Mouse (Mus musculus): ENCODE measurements around the gene Idnk.
"Not testable (repeated sequence)": the region's sequence is repeated elsewhere in the genome, so short reads cannot be mapped to it uniquely, and the experiment has no call there.

Gene Idnk

DNA sequence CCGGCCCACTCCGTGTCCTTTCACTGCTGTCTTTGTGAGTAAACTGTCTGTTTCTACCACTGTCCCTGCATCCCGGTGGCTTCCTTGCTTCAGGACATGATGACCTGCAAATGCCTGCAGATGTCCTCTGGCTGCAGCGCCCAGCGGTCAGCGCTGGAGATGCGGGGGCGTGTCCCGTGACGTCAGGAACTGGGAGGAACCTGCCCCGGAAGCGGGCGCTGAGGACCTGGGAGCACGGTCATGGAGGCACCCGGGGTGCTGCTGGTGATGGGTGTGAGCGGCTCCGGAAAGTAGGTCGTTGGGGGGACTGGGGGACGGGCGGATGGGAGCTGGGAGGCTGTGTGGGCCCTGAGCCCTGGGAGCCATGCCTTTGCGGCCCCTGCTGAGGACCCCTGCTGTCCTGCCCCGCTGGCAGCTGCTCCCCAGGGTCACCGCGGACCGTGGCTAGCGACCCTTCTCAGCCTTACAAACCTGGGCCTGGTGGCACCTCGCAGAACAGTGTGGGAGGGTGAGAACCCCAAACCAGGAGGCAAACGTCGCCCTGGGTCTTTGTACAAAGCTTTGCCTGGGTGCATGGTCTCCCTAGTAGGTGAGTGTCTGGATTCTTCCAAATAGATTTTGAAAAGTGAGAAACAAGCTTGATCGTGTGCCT is at the start of gene Idnk:
Gene Idnk, plus strand, starts transcription at position 203 of the 652 bp plus-strand sequence.
- peak; percentile 58 for DNase-seq (ENCODE audit: low spot score)

DNA sequence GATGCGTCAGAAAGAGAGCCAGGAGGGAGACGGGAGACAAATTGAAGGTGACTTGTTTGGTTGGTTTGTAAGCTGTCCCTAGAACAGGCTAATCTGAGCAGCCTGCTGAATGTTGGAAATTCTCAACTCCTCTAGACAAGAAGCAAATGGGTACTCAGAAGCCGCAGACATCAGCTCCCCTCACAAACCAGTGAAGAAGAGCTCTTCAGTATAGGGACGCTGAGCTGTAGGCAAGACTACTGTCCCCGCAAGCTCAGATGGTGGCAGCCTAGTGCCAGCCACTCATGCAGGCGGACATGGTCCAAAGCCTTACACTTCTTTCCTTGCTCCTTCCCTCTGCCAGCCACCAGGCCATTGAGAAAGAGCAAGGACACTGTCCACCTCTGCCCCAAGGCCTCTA is 46.1 kb upstream of the Idnk start:
- DNase-seq (ENCODE audit: low spot score) = no peak

DNA sequence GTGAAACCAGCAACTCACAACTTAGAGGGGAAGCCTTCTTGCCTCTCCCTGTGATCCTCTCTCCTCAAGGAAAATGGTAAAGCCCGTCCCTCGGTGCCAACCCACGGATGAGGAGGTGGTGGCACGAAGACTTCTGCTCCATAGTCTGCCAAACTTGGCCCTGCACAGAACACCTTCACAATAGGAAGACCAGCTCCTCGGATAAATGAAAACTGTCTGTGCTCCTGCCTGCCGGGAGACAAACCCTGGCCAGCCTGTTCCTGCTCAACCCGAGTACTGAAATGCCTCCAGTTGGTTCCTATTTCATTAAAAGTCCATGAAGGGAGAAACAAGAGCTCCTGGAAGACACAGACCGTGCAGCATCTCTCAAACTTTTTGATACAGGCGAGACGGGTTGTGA is 45.3 kb upstream of the Idnk start:
- no peak for DNase-seq (ENCODE audit: low spot score)

- DNase-seq (ENCODE audit: low spot score) = no peak
Measured at GRCm38 (mm10) chr13:58112601-58113041, 44.8 kb upstream of the Idnk start.

DNA sequence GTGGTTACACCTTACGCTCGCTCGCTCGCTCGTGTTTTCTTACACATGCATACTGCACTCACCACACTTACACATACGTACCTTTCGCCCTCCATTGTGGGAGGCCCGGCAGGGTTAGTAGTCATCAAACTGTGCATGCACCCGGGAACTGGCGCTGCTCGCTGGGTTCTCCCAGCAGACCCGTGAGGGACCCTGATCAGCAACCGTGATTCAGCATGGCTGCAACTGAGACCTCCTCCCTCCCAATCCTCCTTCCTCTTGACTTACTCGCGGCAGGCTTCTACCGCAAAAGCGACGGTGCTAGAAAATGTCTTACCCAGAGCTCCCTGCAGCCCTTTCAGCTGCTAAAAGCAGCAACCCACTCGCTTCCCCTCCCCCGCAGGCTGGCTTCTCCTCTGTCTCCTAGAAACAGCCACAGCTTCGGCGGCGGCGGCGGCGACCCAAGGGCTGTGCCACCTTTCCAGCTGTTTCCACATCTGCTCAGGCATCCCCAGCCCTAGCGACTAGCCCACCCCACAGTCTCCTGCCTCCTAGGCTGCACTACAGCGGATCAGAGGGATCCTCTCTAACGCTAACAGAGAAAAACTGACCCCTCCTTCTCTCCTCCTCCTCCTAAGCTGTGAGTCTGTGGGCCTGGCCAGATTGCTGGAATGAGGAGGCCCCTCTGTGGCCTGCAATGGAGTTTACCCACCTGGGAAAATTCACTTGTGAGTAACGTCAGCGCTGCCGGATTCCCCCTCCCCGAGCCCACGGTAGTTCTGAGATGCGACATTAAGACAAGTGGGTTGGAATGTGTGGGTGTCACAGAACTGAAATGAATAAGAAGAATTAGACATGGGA is 44.2 kb upstream of the Idnk start, which contains the start of gene Klhl3:
Gene Klhl3, minus strand, starts transcription at position 532 of the 840 bp plus-strand sequence.
- peak; percentile 65 for DNase-seq (ENCODE audit: low spot score)

GRCm38 (mm10) chr13:58115227-58115626 is 42.2 kb upstream of the Idnk start:
- DNase-seq (ENCODE audit: low spot score) = no peak

DNA sequence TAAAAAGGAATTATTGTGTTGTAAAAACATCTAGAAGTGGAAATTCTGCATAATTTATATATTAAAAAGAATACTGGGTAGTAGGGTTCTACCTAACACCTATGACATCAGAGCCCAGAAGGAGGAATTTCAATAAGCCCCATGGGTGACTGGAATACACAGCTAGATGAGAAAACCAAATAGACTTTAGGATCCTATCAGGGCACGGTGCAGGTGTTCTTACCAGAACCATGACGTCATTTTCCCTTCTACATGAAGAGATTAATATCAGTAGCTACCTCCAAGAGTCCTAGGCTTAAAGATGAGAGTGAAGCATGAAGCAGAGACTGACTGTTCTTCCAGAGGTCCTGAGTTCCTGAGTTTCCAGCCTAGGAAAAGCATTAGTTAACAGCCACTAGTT is 40.6 kb upstream of the Idnk start:
- no peak for DNase-seq (ENCODE audit: low spot score)

DNA sequence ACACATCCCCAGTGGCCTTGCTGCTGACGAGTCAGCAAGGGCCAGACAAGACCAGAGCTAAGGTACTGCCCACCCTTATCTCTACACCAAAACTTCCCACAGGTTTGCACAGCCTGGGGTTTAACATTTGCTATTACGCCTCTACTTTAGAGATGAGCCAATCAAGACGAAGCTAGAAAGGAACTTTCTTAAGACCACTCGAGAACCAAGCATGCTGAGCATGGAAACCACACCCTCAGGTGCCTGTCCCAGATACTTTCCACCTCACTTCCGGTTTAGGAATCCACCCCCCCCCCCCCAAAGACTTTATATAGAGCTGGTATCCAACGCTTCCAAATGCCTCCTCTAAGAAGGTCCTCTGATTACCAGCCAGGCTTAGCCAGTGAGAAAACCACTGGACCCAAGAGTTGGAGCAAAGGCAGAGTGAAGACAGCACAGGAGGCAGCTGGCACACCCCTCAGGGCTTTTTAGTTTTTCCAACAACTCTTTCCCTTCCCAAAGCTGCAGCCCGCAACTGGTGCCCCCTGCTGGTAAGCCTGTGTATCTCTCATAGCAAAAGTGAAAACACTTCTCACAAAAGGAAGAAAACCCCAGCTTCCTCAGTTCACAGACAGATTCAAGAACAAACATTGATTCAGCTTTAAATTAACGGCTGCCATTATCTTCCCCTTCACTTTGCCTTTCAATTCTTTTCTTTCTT is 40.0 kb upstream of the Idnk start:
- DNase-seq (ENCODE audit: low spot score) = no peak

DNA sequence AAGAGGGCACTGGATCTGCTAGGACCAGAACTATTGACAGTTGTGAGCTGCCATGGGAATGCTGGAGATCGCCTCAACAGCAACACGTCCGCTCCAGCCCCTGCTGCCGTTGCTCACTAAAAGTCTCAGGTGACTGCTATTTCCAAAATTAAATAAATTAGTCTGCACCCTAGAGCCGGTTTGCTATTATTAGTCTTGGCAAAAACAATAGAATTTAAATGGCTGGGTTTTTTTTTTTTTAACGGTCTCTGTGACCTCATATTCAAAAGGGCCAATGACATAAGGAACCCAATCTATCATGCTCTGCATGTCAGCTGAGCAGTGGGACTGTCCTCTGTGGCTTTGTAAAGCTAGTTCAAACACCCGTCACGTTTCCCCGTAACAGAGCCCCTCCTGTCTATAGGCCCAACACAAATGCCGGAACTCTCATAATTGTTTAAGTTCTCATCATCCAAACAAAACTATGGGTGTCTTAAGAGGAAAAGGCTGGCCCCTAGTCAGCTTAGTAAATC is 34.6 kb upstream of the Idnk start:
- DNase-seq (ENCODE audit: low spot score) = no peak

DNA sequence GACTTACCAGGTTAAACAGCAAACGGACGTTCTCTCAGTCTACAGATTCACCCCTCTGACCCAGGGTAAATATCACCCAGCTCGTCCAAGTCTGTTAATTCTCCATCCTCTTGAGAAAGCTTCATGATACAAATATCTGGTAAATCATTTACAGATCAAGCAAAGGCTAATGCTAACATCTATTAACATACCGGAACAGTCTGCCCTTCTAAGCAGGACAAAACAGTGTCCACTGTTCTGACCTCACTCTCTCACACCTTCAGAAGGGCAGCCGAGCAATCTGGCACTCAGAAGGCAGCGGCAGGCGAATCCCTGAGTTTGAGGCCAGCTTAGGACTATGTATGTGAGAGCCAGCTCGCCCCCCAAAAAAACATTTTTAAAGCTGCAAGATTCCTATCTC is 34.1 kb upstream of the Idnk start:
- DNase-seq (ENCODE audit: low spot score) = no peak

DNA sequence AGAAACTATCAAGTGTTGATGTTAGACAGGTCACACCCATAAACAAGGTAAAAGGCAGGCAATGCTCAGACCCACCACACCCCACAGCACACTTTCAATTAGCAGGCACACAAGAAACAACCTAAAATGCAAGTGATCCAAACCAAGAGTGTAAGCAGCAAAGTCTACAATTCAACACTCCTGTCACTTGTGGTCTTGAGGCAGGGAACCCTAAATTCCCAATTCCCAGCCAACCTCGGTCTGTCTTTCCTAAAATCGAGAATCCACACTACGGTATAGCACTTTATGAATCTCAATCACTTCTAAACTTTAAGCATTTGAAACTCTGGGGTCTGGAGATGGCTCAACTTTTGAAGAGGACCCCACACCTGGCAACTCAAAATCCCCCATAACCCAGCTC is 33.2 kb upstream of the Idnk start:
- no peak for DNase-seq (ENCODE audit: low spot score)

DNA sequence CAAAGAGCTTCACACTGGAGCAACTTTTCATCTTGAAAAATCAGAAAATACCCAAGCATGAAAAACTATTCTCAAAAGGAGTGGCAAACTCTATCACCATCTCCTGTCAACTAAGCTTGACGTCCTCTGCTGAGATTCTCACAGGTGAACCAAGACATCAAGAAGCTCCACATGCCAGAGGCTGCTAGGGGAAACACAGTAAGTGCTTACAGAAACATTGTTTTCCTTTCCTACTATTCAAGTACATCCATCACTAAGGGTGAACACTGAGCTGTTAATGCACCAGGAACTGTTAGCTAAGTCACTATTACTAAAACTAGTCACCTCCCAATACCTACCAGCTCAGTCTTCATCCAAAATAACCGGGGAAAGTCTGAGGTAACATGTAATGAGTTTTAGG is 32.5 kb upstream of the Idnk start:
- DNase-seq (ENCODE audit: low spot score) = no peak

DNA sequence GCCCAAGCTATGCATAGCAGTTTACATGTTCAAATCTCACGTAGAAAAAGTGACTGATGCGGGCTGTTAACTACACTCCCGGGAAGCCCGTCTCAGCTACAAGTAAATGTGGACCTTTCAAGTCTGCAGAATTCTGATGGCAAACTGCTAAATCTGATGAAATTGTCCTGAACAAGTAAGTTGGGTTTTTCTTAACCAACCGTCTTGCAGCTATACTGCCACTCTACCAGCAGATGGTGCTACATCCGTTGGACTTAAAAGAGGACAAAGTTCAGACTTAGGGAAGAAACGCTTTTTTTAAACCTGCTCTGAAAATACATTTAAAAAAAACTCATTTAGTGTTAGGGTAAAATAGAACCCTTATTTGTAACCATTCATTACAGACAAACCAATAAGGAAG is 31.3 kb upstream of the Idnk start:
- DNase-seq (ENCODE audit: low spot score) = no peak

DNA sequence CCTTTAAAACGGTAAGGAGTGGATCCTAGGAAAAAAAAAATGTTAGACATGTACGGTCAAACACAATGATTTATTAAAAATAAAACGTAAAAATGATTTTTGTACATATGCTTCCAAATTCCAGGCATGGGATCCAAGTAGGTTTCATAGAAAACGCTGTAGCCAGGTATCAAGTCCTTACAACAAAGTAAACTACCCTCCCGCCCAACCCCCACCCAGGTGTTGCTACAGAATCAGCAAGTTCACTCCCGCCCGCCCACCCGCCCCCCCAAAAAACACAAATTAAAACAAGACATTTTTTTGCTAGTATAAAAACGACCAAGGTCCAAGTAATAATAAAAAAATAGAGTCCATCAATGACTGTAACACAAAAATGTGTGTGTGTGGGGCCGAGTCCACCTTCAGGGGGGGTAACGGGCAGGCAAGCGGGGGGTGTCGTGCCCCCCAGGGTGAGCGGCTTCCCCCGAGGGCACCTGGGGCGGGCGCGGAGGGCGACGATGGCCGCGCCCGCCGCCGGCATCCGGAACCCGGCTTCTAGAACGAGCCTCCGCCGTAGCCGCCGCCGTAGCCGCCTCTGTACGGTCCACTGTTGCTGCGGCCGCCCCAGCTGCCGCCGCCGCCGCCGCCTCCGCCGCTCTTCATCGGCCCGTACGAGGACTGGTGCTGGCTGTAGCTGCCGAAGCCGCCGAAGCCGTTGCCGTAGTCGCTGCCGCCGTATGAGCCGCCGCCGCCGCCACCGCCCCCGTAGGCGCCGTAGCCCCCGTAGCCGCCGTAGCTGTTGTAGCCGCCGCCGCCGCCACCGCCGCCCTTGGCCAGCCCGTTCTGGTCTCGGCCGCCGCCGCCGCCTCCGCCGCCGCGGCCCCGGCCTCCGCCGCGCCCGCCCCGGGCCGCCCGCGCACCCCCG is 30.3 kb upstream of the Idnk start:
- no peak for DNase-seq (ENCODE audit: low spot score)

GRCm38 (mm10) chr13:58127766-58128361 is 29.6 kb upstream of the Idnk start:
- DNase-seq (ENCODE audit: low spot score) = peak; percentile 51

DNA sequence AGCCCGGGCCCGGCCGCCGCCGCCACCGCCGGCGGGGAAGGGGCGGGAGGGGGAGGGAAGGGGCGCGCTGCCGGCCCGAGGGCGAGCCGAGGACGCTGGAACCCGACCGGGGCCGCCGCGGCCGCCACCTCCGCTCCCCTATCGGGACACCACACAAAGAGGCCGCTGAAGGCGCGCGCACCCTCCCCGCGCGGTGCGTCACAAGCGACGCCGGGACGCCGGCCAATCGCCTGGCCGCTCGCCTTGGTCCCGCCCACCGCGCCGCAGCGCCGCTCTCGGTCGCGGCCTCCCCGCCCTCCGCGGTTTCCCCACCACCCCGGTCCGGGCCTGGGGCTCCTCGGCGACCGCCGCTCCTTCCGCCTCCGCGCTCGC is 29.1 kb upstream of the Idnk start, which contains the start of gene Hnrnpa0:
Gene Hnrnpa0, minus strand, starts transcription at position 161 of the 372 bp plus-strand sequence.
- peak; percentile 85 for DNase-seq (ENCODE audit: low spot score)

- peak; percentile 91 for DNase-seq (ENCODE audit: low spot score)
Measured at GRCm38 (mm10) chr13:58128768-58129671, 28.4 kb upstream of the Idnk start.

DNA sequence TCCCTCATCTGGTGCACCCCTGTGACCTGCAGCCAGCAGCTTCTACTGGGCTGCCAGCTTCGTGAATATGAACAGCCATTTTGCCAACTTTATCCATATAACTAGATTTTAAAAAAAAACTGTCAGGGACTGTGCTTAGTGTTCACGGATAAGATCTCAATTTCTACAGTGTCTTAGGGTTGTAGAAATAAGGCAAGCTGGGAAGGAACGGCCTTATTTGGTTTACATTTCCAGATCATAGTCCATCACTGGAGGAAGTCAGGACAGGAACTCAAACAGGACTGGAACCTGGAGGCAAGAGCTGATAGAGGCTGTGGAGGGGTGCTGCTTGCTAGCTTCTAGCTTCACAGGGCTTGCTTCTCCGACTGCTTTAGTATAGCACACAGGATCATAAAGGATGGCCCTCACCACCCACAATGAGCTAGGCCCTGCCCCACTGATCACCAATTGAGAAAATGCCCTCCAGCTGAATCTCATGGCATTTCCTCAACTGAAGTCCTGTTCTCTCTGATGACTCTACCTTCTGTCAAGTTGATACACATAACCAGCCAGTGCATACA is 27.7 kb upstream of the Idnk start:
- no peak for DNase-seq (ENCODE audit: low spot score)

GRCm38 (mm10) chr13:58131692-58132091 is 25.8 kb upstream of the Idnk start:
- no peak for DNase-seq (ENCODE audit: low spot score)

DNA sequence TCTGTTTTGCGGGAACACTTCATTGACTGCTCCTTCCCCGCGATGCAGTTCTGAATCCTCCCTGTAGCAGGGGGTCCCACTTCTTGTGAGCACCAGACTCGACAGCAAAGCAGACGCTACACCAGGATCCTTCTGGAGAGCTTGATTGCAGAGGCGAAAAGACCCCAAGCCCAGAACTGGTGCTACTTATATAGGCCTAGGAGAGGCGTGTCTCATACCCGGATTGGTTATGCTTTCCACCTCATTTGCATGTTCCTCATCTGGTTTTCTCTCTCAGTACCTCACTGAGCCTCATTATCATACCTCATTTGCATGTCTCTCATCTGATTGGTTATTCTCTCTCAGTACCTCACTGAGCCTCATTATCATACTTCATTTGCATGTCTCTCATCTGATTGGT is 10.8 kb upstream of the Idnk start:
- not testable (repeated sequence) for DNase-seq (ENCODE audit: low spot score)

Data from left cerebral cortex, adult 11 months (tissue).